Mouse (Mus musculus) A20 (cell line): ENCODE results near the gene Glod4.
"Not testable (repeated sequence)": the region's sequence is repeated elsewhere in the genome, so short reads cannot be mapped to it uniquely, and the experiment has no call there.

ENCODE experiments used
- DNase-seq: peaks from one replicate; pipeline ENCODE4 v3.0.0-alpha.2; 2011; ENCODE audit warnings: low read depth, low spot score

Gene Glod4

DNA sequence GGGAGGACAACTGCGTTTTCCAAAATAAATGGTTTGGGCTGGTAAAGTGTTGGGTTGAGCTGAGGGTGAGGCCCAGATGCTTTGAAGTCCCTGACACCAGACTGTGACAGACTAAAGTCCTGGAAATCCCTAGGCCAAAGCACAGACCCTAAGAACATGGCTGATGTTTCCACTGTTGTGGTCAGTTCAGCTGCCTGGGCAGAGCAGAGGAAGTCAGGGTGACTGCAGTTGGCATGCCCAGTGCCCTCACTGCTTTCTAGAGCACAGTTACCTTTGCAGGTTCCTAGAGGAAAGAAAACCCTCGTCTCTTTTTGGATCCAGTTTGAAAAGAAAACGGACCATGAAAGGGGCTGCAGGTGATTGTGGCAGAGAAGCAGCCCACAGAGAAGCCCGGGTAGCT is 13.9 kb upstream of the Glod4 start:
- DNase-seq = no peak

DNA sequence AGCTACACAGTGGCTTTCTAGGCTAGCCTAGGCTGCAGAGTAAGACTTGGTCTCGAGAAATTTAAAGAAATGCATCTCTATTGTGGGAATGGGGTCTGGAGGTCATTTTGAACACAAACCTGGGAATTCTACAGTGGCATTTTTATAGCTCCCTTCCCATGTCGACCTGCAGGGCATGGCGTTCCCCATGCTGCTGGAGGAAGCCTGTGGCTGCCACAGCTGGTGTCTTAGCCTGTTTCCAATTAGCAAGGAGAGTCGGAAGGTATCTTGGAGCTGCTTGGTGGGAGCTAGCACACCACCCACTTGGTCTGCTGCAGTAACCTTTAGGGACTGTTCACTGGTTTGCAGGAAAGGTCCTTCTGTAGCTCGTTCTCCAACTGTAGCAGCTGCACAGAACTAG is 12.6 kb upstream of the Glod4 start:
- DNase-seq = no peak

DNA sequence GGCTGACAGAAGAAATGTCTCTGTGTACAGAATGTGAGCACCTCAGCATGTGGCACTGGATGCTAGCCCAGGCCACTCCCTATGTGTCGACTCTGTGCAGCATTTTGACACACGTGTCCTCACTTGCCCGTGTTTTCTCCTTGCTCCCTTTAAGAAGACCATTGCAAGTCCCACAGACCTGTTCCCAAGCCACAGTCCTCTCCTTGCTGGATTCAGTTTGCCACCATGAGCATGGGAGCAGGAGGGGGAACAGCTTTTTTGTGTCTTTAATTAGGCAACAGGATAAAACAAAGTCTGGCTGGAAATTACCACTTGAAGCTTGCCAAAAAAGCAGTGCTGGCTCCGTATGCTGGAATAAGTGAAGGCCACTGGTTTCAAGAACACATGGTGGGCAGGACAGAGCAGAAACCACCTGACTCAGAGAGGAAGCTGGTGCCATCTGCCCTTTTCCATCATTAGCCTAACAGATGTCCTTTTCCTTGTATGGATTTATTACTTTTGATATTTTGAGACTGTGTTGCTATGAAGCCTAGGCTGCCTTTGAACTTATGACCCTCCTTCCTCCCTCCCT is 12.0 kb upstream of the Glod4 start:
- no peak for DNase-seq

DNA sequence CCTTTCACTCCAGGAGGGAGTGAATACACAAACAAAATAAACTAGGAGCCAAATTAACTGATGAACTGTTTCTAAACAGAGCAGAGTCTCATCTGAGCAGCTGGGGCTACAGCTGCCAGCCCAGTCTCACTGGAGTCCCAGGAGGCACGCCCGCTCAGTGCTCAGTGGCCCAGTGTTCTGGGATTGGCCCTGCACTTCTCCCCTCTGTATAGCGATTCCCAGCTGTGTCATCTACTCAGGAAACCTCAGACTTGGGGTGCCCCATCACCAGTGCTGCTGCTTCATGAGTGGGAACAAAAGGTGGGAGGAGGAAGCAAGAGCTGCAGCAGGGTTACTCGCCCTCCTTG is 10.4 kb upstream of the Glod4 start:
- DNase-seq = no peak

DNA sequence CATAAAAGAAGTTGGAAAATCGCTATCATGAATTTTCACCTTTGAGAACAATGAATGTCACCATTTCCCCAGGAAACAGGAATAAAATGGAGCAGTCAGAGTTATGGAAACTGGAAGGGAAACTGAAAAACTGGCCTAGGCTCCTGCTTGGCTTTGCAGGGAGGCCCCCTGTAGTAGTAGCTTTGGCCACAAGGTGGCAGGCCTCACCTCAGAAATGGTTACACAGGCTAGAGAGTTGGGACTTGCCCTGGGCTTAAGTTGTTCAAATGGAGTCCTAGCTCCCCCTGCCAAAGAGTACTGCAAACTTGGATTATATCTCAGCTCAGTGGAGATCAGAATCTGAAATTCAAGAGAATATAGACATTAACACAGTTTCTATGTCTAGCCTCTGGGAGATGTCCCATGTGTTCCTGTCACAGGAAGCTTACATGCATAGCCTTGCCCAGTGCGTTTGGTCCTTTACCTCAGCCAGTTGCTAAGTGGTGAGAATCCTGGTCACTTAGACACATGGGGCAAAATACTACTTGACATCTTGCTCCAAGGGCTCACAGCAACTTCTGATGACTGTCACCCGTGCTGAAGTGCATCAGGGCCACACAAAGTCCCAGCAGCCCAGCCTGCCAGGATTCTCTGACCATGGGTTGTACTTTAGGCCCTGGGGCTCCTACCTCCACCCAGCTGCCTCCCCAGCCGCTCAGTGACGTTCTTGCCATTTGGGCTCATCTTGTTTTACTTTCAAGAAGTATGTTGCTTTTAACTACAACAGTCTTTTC is 9.8 kb upstream of the Glod4 start:
- peak; percentile 79 for DNase-seq

DNA sequence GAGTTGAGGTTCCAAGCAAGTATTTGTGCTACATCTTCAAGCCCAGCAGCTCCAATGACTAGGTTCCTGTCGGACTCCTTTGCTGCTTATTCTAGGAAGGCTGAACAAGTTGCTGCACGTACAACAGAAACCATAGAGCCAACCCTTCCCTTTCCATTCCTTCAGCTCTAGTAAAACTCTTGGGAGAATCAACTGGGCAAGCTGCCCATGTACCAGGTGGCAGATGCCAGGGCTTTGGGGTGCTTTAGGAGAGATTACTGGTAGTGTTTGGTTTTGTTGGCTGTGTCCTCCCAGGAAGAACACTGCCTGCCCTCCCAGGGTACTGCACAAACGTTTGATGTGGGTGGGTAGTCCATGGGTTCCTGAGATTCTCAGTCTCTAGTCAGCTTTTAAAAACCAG is 8.5 kb upstream of the Glod4 start:
- DNase-seq = no peak

DNA sequence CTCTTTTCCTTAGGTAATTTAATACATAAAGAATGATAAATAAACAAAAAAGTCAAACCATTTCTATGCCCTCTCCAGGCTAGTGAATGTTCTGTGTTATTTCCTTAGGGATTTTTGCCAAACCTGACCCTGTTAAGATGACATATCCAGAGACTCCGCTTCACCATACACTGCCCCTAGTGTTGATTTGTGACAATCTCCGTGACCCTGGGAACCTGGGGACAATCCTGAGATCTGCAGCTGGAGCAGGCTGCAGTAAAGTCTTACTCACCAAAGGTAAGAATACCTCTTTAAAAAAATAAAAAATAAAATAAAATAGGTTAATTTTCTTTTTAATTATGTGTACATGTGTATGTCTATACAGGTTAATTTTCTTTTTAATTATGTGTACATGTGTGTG is 3.7 kb upstream of the Glod4 start:
- DNase-seq = no peak

DNA sequence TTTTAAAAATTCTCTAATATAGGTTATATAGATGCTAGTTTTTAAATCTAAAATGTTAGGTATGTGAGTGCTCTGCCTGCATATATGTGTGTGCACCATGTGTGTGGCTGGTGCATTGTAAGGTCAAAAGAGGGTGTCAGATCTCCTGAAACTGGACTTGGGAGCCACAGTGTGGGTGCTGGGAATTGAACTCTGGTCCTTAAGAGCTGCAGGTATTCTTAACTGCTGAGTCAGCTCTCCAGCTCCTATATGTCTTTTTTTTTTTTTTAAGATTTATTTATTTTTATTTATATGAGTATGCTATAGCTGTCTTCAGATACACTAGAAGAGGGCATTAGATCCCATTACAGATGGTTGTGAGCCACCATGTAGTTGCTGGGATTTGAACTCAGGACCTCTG is 2.9 kb upstream of the Glod4 start:
- no peak for DNase-seq

DNA sequence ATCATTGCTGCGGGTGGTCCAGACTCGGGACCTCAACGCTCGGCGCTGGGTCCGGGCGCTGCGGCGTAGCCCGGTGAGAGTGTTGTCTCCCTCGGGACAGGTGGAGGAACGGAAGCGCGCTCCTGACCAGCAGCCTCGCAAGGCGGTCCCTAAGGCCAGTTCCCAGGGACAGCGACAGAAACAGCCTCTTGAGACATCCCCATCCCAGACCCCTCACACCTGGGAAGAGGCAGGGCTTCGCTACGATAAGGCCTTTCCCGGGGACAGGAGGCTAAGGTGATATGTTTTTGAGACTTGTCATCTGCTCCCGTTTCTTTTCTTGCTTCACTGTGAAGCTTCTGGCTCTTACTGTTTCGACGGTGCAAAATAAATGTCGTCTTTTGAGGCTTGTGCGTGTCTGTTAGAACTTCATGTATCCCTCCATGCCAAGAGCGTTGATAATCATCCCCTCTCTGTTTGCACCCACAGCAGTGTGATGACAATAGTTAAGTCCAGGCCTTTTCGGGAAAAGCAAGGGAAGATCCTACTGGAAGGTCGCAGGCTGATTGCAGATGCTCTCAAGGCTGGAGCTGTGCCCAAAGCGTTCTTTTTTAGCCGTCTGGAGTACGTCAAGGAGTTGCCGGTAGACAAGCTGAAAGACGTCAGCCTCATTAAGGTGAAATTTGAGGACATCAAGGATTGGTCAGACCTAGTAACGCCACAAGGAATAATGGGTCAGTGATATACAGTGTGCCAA is 454 bp upstream of the Glod4 start:
- DNase-seq = peak; percentile 10

DNA sequence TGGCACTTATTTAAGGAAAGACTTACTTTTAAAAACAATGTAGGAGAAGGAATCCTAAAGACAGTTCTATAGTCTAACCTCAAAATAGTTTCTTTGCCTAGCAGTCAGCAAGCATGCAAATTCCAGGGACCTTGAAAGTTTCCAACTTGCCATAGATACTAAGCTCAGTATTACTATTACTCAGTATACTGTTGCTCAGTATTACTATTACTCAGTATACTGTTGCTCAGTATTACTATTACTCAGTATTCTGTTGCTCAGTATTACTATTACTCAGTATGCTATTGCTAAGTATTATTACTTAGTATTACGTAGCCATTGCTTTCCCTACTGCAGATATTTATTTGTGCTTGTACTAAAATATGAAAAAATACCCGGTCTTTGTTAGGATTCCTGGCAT is 3.8 kb downstream of the Glod4 start:
- DNase-seq = no peak

DNA sequence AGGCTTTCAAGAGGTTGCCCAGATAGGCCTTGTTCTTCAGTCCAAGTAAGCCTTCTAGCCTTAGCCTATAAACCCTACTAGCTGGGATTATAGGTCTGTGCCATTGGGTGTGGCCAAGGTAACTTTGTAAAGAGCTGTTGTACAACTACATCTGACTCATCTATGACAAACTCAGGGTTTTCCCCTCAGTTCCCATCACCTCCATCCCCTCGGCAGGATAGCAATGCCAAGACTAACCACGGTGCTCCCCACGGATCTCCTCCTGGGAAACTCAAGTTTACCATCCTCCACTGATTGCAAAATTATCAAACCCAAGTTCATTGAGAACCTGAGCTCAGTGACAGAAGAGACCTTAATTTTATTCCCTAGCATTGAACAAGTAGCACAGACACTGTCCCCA is 7.4 kb downstream of the Glod4 start:
- DNase-seq = no peak

DNA sequence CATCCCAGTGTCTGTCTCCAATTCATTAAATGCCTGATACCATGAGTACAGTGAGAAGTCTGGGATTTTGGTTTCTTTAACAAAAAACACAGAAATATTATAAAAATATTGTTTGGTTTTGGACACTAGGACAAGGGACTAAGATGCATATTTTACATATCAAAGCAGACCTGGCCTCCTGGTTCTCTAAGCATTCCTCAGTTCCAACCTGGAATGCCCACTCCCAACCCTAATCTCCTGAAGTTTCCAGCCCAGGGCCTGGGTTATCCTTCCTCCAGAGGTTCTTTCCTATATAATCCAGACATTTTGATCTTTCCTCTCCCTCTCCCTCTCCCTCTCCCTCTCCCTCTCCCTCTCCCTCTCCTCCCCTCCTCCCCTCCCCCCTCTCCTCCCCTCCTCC is 18.5 kb downstream of the Glod4 start:
- DNase-seq = no peak

DNA sequence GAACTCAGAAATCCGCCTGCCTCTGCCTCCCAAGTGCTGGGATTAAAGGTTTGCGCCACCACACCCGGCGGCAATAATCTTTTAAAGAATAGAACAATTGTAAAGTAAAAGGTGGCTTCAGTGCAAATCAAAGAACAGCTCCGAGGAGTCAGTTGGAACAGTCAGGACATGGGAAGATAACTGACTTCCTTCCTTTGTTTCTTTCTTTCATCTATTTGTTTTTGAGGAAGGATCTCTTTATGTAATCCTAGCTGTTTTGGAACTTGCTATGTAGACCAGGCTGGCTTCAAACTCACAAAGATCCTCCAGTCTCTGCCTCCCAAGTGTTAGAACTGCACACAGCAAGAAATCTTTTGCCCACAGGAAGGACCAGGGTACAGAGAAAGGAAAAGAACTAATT is 18.9 kb downstream of the Glod4 start:
- DNase-seq = no peak

DNA sequence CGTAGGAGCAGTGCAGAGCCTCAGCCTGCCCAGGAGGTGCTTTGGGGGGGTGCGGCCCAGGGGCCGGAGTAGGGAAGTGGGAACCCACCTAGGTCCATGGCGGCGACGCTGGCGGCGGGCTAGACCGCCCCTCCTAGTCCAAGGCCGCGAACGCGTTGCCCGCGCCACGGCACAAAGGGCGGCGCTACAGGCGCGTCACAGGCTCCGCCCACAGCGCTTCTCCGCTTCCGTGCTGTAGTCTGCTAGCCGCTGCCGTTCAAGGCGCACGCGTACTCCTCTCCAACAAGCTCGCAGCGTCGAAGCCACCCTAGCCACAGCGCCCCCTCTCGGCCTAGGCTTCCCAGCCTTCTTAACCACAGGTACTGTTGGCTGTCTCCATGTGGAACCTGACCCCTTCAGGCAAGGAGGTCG is 26.1 kb downstream of the Glod4 start, which contains the start of the genes Dbil5 and Gemin4:
TSS of gene Dbil5 (plus strand) at position 219 of the 411 bp plus-strand sequence.
TSS of gene Gemin4 (minus strand) at position 275 of the 411 bp plus-strand sequence.
- DNase-seq = peak; percentile 99

DNA sequence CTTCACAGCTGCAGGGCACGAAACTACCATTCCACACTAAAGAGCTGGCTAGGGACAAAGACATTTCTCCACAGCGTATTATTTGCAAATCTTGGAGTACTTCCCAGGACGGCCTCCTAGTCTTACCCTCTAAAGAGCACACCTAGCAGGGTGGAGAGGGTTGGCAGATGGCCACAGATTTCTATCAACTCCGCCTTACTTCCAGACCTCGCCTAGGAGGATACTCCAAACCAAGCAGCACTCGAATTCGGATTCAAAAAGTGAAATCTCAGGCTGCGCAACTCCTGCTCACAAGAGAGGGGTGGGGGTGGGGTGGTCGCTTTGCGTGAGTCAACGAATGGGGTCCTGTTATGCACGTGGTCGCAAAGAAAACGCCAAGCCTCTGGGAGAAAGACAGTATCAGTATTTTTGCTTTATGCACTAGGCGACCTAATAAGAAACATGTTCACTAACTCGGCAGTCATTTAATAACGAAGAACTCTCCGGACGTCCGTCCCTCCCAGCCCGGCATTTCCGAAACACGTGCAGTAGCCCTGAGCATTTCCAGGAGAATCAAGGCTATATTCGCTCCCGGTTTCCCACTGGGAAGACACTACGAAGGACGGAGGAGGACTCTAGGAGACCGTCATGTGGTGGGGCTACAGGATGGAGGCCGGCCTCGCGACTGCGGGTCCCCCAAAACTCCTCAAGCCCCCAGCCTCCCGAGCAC is 26.7 kb downstream of the Glod4 start:
- no peak for DNase-seq

DNA sequence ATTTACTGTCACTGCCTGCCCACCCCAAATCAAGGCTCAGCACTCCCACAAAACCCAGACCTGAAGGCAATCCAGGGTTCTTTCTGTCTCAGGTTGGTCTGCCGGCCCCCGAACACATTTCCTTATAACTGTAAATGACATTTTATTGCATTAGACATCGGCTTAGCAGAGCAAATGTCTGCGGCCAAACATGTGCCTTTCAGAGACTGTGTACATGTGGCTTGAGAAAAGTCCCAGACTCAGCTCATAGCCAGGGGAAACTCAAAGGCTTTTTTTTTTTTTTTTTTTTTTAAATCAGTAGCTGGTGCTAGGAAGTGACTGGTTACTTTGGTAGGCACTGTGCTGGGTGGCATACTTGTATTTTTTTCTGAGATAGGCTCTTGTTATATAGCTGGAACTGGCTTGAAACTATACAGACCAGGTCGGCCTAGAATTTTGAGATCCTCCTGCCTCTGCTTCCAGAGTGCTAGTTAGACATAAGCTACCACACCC is 27.4 kb downstream of the Glod4 start:
- no peak for DNase-seq

DNA sequence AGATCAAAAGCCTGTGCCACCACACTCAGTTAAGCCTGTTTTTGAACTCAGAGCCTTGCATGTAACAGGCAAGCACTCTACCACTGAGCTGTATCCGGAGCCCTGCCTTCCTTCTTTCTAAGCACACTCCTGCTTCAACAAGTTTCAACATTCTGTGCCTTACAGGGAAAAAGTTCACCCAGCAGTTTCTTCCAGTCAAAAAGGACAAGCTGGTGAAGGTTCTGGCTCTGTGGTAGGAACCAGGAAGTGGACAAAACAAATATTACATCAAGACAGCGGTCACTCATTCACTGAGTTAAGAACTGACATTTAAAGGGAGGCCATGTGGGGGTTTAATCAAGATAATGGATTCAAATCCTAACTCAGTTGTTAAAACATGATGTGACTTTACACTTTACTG is 28.5 kb downstream of the Glod4 start:
- DNase-seq = no peak

DNA sequence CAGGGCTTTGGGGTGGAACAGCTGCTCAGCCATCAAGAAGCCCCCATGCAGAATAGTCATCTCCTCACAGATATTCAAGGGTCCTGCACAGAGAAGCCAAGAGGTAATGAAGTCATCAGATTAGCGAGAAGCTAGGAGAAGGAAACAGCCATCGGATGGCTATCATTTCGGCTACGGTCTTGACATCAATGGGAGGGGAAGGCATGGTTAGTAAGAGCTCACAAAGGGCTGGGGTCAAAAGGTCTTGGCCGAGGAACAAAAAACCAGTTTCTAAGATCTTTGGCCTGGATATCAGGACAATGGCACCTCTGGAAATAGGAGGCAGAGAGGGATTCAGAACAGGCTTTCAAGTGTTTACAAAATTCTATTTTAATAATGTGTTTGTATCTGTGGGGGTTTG is 29.7 kb downstream of the Glod4 start:
- DNase-seq = no peak

DNA sequence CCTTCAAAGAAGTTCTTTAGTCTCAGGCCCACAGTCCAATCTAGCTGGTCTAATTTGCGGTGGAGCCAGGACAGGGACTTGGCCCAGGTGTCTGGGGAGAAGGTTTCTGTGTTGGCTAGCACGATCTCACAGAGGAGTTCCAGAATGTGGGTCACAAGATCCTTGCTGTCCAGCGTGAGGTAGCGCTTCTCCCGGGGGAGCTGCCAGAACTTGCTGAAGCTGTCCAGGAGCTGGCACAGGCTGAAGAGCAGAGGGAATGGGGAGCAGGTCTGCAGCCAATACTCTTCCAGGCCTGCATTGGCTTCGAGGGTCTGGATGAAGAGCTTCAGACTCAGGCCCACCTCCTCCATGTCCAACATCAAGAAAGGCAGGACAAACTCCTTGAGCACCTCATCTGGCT is 31.9 kb downstream of the Glod4 start:
- not testable (repeated sequence) for DNase-seq

DNA sequence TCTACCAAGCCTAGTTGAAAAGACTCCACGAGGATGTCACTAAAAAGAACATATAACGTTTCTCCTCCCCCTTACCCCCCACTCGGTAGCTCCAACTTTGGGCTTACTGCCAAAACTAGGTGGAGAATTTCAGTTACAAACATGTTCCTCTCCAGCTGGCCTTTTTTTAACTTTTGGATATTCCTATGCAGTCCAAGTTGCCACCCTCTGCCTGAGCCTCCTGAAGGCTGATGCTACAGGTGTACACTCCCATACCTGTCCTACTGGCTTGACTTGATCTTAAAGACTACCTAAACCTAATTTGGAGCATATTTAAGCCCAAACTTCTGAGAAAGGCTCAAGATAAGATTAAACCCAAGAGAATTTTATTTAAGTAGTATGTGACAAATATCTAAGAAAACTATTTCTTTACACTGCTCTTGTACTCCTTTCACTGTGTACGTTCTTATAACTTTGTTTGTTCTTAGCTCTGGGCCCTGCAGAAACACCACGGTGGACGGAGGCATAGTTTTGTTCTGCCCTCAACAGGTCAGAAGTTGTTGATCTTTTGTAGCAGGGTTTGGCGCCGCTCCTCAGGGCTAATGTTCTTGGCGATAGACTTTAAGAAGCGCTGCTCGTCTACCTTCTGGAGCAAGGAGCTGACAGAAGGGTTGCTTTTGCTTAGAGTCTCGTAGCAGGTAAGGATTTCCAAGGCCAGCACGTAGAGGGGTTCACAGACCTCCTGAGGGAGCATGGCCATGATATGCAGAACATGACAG is 33.1 kb downstream of the Glod4 start:
- no peak for DNase-seq

DNA sequence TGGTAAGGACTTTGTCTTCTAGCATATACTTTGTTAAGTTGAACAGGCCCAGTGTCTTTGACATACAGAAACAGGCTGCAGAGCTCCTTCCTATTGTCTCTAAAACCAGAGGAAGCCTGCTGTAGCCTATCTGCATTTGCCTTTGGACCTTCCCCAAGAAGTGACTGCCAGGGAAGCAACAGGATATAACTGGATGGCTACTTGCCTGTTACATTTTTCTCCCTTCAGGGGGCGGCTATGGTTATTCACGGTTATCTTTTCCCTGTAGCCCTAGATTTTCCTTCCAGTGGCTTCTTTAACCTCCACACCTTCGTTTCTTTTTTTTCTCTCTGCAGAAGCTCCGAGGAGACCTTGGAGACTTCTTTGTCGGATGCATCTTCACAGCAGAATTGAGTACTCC is 36.7 kb downstream of the Glod4 start:
- no peak for DNase-seq
